Mouse (Mus musculus) frontal cortex, postnatal 10 days (tissue): ENCODE measurements at regions not wholly inside any gene's neighbourhood (a gene's known extent, or its start where the extent isn't known, plus 50 kb on each side); places are given as distances from the start of the nearest gene placed in this dataset.
A peak's percentile ranks its signal among the peaks of the same experiment; 100 is the strongest.

Experiments used
- DNase-seq, 2 experiments: peaks; one replicate each; pipeline ENCODE4 v3.0.0; 2022; ENCODE audit warnings: low spot score in 2 of 2, mixed read lengths in 1 of 2

DNA sequence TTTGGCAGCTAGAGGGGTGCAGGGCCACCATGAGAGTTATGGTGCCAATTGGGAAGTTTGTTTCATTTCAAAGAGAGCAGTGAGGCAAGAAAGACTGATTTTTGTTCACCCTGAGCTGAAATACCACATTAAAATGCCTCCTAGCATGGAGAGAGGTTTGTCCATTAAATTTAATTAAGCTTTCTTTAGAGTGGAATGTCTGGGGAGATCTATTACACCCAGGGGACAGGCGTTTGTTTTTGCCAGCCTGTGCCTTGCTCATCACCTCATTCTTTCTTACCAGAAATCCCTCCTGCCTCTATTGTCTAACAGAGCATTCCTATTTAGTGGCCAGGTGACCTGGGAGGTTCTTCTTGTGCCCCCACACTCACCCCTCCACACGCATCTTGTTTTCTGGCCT, 55.2 kb upstream of the Rcn1 start:
- DNase-seq = no peak

GRCm38 (mm10) chr2:105454836-105455235, 55.7 kb upstream of the Rcn1 start:
- no peak for DNase-seq

- no peak for DNase-seq
Observed at GRCm38 (mm10) chr2:105458643-105459042, 59.5 kb upstream of the Rcn1 start.

DNA sequence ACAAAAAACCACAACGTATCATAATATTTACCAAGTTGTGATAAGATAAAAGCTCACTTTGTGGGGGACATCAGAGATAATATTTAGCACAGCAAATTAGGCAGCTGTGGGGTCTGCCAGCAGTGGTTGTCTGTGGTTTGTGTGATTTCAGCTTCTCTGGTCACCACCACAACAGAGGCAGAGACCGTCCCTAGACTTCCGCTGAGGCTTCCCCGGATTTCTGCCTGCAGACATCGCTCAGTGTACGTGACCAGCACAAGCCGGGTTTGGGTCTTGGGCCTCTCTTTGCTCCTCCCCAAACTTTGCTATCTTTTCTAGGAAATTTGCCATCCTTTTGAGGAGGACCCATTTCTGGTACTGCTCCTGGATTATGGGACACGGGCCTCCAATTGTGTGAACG, 60.4 kb upstream of the Rcn1 start:
- no peak for DNase-seq

GRCm38 (mm10) chr2:105465630-105466029, 66.5 kb upstream of the Rcn1 start:
- no peak for DNase-seq

DNA sequence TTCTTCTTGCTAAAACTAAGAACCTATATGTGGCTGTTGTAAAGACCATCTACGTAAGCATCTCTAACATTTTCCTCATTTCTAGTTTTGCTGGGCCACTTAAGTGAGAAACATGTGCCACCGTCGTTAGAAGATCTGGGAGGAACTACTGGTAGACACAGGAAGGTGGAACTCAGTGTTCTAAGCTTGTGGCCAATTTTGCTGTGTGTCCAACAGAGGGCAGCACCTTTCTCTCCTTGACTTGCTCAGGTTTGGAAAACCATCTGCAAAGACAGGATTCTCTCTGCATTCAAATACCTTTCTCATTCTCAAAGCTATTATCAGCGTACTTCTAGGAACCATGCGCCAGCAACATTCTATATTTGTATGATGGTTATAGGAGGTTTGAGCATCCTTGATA, 69.8 kb upstream of the Rcn1 start:
- peak; percentile 11 to 40 for DNase-seq

DNA sequence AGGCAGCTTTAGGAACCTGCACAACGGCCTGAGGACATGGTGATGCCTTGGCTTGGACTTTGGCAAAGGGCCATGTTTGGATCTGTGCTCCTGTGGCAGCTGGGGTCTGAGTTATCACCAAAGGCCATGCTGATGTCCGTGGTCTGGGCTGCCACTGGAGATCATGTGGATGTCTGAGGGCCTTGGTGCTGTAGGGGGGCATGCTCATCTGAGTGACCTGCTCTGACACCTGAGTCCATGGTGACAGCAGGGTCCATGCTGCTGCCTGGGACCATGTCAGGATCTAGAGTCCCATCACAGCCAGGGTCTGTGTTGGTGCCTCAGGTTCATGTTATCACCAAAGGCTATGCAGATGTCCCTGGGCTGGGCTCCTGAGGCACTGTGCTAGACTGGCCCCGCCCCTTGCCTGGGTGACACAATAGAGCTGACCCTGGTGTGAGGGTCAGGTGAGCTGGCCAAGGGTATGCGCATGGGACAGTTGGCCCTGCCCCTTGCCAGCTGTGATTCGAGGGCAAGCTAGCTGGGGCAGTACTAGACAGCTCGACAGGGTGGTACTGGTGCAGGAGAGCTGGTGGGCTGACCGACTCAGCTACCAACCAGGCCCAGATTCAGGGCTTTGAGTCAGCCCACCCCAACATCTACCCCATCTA, 77.0 kb upstream of the Rcn1 start:
- no peak for DNase-seq

DNA sequence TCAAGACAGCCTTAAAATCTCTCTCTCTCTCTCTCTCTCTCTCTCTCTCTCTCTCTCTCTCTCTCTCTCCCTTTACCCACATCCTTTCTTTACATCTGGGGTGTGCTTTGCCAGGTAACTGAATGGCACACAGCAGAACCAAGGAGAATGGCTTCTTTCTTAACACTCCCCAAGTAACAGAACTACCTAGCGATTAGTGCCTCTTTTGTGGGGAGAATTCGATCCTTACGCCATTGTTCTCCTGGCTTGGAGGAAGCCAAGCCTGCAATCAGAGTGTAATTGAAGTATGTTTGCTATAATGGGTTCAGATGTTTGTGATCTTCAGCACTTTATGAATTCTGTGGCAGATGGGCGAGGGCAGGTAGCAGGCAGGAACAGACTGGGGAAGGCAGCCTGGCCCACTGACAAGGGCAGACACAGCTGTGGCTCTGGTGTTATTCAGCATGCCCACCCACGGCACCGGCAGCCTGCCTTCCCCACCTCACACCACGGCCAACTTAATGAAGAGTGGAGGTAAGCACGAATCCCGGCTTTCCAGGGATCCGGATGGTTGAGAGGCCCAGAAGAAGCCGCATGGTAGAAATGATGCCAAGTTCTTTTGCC, 83.0 kb upstream of the Rcn1 start:
- no peak for DNase-seq

- no peak for DNase-seq
Observed at GRCm38 (mm10) chr2:105484496-105484895, 85.4 kb upstream of the Rcn1 start.

DNA sequence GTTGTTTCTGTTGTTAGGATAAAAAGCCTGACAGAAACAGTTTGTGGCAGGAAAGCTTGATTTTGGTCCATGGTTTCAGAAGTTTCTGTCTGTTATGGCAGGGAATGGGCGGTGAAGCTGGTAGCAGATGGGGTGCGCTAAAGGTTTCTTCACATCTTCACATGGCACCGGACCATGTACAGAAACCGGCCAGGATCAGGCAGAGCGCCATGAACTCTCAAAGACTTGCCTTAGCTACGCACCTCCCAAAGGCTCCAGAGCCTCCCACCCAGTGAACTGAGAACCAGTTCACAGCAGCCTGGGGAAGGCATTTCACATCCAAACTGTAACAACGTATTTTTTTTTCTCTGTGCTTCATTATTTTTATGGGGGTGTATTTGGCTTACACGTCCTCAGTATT, 86.2 kb upstream of the Rcn1 start:
- no peak for DNase-seq

DNA sequence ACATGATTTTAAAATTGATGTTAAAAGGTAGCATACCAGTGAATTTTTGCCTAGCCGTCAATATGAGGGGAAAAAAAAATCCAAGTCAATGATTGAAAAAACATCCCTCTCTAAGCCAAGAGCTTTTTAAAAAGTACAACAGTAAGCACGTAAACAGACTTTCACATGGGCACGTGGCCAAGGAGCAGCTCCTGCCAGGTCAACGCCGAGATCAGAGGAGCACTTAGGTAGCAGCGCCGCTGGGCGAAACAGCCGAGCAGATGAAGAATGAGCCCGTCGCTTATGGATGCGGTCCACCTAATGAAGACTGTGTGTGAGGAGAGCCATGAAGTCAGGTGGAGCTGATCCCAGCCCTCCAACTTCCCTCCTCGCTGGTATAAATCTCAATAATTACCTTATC, 96.7 kb upstream of the Rcn1 start:
- no peak for DNase-seq

DNA sequence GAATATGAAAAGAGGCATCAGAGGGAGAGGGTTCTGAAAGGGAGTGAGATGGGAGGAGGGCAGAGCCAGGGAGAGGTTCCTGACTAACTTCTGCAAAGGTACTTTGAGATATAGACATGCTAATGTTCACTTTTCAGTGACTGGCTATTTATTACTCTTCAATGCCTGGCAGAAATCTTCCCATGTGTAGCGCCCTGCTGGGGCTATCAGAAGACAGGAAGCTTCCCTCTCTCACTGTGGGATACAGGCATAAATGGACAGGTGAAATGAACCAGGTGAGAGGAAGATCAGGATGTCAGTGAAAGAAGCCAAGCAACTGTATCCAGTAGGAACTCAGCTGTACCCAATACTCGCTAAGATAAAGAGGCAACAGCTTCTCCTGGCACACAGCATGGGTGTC, 105.1 kb upstream of the Rcn1 start:
- DNase-seq = no peak

- DNase-seq = no peak
Observed at GRCm38 (mm10) chr2:105505554-105505953, 106.4 kb upstream of the Rcn1 start.

DNA sequence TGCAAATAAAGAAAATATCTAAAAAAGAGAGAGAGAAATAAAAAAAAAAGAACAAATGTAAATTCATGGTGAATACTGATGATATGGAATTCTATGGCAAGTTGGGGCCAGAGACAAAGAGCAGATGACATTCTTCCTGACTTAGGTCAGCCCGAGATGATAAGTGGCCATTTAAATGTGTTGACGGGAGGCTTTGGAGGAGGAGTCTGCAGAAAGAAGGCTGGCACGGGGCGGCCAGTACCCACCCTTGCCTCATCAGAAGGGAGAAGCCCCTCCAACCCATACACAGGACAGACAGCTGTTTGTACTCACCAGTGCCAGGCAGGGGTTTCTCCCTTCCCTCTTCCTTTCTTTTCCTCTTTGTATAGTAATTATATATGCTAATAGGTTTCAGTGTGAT, 108.0 kb upstream of the Rcn1 start:
- no peak for DNase-seq

- no peak for DNase-seq
Observed at GRCm38 (mm10) chr2:105510816-105511215, 111.7 kb upstream of the Rcn1 start.

- DNase-seq = no peak
Observed at GRCm38 (mm10) chr2:105511690-105512089, 112.6 kb upstream of the Rcn1 start.

- DNase-seq = no peak
Observed at GRCm38 (mm10) chr2:105514226-105514625, 115.1 kb upstream of the Rcn1 start.

GRCm38 (mm10) chr2:105514881-105515280, 115.8 kb upstream of the Rcn1 start:
- DNase-seq = no peak

DNA sequence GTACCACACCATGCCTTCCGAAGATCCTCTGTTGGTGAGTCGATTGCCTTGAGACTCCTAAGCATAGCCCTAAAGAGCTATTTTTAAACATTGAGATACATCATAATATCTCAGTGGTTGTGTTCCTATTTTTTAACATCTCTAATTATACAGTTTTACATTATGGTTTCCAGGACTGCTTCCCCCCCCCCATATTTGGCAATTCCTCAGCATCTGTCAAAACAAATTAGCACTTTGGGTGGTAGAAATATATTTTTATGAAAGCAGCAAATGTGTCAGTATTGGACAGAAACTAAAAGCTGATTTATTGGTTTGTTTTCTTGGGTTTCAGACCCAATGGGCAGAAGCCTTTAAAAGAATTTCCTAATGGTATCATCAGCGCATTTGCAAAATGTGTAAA, 116.2 kb upstream of the Rcn1 start:
- no peak for DNase-seq

DNA sequence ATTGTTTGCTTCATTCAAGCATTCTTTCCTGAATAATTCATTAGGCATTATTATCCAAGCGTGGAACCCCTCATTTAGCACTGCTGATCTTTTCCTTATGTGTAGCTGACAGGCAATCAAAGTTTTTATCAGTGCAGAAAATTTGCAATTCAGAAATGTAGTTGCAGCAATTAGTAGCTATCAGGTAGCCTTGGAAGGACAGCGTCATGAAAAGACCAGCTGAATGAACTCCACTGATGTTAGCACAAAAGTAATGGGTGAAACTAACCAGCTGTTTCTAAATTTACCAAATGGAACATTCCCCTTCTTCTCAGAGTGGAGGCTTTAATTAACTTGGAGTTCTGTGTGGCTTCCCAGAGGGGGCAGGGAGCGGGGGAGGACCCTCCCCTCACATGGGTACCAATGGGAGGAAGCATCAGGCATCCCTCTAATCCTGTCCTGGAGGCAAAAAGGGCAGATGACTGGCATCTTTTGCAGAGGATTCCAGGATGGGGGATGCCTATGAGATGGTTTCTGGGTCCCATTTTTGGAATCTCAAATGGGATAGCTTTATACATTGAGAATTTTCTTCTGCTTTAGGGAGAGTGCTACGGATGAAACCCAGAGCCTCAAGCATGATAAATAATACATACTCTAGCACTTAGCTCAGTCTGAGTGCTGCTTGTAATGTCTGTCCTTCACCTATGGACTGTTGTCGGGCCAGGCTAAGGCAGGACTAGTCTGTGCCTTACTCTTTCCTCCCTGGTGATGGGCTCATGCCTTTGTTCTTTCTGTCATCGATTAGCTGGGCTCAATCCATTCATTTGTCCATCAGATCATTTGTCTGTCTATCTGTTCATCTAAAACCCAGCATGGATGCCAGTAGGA, 117.4 kb upstream of the Rcn1 start:
- DNase-seq = no peak

DNA sequence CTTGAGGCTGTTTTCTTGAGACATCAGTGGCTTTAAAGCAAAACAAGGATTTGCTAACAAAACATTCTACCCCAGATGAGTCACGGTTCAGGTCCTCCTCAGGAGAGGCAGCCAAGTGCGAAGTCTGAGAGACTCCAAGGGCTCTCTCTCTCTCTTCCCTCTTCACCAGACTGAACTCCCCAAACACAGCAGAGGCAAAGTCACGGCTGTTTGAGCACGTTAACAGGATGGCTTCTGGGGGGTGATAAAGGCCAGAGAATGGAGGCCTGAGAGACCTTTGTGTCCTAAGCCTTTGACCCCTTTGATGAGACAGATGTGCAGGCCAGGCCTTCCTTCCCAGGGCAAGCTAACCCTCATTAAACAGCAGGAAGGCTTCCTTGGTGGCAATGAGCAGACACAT, 122.7 kb upstream of the Rcn1 start:
- DNase-seq = no peak

DNA sequence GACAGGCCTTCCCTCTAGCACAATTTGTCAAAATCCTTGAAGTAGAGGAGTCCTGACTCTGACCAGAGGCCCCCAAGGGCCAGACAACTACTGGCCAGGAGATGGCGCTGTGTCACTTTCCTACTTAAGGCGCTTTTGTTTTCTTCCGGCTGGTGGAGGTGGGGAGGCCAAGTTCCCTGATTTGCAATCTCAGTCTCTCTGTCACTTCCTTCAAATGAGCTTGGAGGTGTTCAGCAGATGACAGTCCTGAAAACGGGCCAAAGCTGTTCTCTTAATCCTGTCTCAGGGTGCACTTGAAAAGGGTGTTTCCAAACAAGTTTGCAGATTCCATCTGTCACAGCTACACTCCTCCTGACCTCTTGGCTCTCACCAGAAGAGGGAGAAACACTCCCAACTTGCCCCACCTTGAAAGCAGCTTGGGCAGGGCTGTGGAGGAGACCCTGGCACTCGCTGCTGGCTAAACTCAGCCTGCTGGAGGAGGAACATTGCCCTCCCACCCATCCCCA, 124.2 kb upstream of the Rcn1 start:
- DNase-seq = peak in 1 of 2 experiments; percentile 40

GRCm38 (mm10) chr2:105525111-105525610, 126.0 kb upstream of the Rcn1 start:
- DNase-seq = no peak
